Mouse (Mus musculus) limb, embryonic 14.5 days (tissue): ENCODE data around the gene En2. TPM values are rescaled to one million over a fixed set of nuclear protein-coding genes. Genes with fewer than 3 reads are reported as not detected.

Experiments used
- ATAC-seq: fragments of 200-750 bp; cut with Nextera tagmentation; 2 replicates; pipeline ENCODE4 v1.8.0; 2017; ENCODE audit warnings: low read depth, moderate number of reproducible peaks, moderate TSS enrichment; ENCODE audit not compliant: low FRiP score
- DNase-seq: peaks from one replicate; pipeline ENCODE4 v3.0.0-alpha.2; 2015; ENCODE audit warnings: low spot score
- H3K27ac ChIP-seq: fragments of 300-500 bp; sonication (generic); replicated peaks from 2 replicates; pipeline ENCODE4 v1.5.1; 2014; ENCODE audit warnings: low read depth, mild to moderate bottlenecking, low read length, moderate library complexity, mixed read lengths
- H3K27me3 ChIP-seq: fragments of 300-500 bp; sonication (generic); 2 replicates; pipeline ENCODE4 v1.6.1; 2014; ENCODE audit warnings: low read length, mixed read lengths; ENCODE audit not compliant: control insufficient read depth, insufficient read depth
- H3K36me3 ChIP-seq: fragments of 300-500 bp; sonication (generic); 2 replicates; pipeline ENCODE4 v1.6.1; 2014; ENCODE audit warnings: mild to moderate bottlenecking, low read length, moderate library complexity, mixed read lengths; ENCODE audit not compliant: control insufficient read depth, insufficient read depth
- H3K4me1 ChIP-seq: fragments of 300-500 bp; sonication (generic); 2 replicates; pipeline ENCODE4 v1.6.1; 2014; ENCODE audit warnings: antibody characterized with exemption, low read length, mixed read lengths; ENCODE audit not compliant: control insufficient read depth, insufficient read depth
- H3K4me2 ChIP-seq: fragments of 300-500 bp; sonication (generic); replicated peaks from 2 replicates; pipeline ENCODE4 v1.6.1; 2014; ENCODE audit warnings: low read depth, mild to moderate bottlenecking, low read length, moderate library complexity; ENCODE audit not compliant: severe bottlenecking
- H3K4me3 ChIP-seq: fragments of 300-500 bp; sonication (generic); replicated peaks from 2 replicates; pipeline ENCODE4 v1.5.1; 2014; ENCODE audit warnings: low read length
- H3K9ac ChIP-seq: fragments of 300-500 bp; sonication (generic); 2 replicates; pipeline ENCODE4 v1.6.1; 2014; ENCODE audit warnings: mild to moderate bottlenecking, low read depth, low read length, moderate library complexity; ENCODE audit not compliant: severe bottlenecking
- H3K9me3 ChIP-seq: fragments of 300-500 bp; sonication (generic); 2 replicates; pipeline ENCODE4 v1.6.1; 2016; ENCODE audit warnings: low read length; ENCODE audit not compliant: control insufficient read depth
- POLR2A ChIP-seq: fragments of 200-500 bp; IDR thresholded peaks from 2 replicates; pipeline ENCODE4 v1.8.0; 2012; ENCODE audit warnings: inconsistent platforms, mild to moderate bottlenecking, moderate library complexity, borderline replicate concordance; ENCODE audit not compliant: insufficient read depth, insufficient read length; ENCODE audit errors: extremely low read depth
- WGBS: fragments of 180-500 bp; shearing (Covaris S2); extraction: QIAGEN DNeasy Blood & Tissue Kit; methylation state at CpG from one replicate; pipeline ENCODE4 v1.1.7; 2014; 5-methylcytosine and 5-hydroxymethylcytosine counted together
- polyA plus RNA-seq, 2 experiments: library from polyadenylated mRNA; depleted of rRNA in 1 of 2; stranded (reverse) in 1 of 2; unstranded in 1 of 2; fragments of >200 nt; fragmentation: Nextera tagmentation in 1 of 2; extraction: Ambion mirVana in 1 of 2; gene quantifications; 2 replicates each; pipeline versions ENCODE4 v1.2.1 to v1.2.3; 2012 to 2014

Gene En2
- polyA plus RNA-seq (2012; rRNA removed): 0.03 and 0.06 TPM in 2 replicates
- polyA plus RNA-seq (2014; fragmentation: Nextera tagmentation; extraction: Ambion mirVana): not detected in 2 replicates

DNA sequence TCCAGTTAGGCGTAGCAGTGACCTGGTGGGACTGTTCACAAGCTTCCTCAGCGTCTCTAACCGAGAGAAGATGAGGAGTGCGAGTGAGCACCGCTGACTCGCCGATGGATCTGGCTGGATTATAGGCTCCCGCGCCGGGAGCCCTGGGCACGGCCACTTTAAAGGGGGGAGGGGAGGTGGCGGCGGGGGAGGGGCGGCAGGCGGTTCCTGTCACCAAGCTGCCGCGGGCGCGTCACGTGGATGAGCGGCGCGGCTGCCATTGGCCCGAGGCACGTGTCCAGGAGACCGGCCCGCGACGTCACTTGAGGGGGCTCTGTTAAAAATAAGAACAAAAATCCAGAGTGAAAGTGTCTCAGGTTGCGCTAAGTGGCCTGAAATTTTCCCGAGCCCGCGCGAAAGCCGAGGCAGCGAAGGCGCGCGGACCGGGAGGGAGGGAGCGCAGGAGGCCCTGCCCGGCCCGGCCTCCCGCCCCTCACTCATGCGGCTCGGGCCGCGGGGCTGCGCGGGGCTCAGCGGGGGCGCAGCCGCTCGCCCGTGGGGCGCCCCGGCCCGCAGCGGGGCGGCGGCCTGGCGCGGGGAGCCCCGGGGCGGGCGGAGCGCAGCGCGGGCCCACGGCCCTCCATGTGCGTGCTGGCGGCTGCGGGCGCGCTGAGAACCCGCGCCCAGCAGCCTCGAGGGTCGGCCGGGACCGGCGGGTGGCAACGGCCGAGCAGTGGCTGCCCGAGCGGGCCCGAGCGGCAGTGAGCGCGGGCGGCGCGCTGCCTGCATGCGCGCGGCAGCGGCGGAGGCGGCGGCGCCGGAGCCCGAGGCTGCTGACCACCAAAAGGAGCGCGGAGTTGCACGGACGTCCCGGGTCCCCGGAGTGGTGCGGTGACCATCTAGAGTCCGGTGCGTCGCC is at the start of gene En2:
TSS of gene En2 (plus strand) at position 337 of the 898 bp plus-strand sequence.
- Histone ChIP-seq H3K9me3 (no peaks in the 10 kb centered on the region), H3K27me3 (peaks cover 93% of the 10 kb centered on the region), H3K27ac (no peak within 1 kb of the TSS), H3K36me3 (no peaks in the 10 kb centered on the region), H3K9ac (0 out of 2 replicates have a peak within 1 kb of the TSS, but pooled peaks have one; percentile 25), H3K4me2 (peak within 1 kb of the TSS; percentile 77), H3K4me1 (peaks cover 11% of the 10 kb centered on the region; the same call in 1 of the 2 replicates), H3K4me3 (peak within 1 kb of the TSS; percentile 43)
- under 1% methylated on average over 47 of the region's 113 CpGs for WGBS
- peak; percentile 61 for ATAC-seq
- no peak for DNase-seq
- no peak for TF ChIP-seq POLR2A

DNA sequence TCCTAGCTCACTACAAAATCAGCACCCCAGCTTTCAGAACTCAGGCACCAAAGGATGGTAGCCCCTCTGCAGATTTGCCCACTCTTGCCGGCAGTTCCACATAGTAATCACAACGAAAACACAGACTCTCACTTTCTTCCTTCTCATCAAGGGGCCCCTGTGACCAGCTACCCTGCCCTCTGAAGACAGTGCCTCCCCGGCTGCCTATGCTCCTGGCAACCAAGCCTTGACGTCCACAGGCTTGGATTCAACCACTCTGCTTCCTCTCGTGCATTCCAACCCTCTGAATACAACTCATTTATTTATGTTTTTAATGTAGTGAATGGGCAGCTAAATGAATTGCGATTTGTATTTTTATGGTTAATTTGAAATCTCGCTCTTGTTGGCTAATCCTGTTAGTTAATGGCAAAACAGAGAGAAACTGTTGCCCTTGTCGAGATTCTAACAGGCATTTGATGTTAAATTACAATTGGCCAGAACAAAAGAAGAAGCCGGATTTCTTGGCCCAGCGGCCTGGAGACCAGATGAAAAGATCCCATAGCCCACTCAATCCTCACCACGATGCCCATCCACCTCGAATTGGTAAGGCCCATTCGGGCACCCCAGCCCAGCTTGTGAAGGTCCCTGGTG is 48.1 kb upstream of the En2 start:
- Histone ChIP-seq H3K9me3 (no peaks in the 10 kb centered on the region), H3K27me3 (peaks cover 54% of the 10 kb centered on the region), H3K27ac (no peak overlapping the region), H3K4me3 (peak overlapping the region; percentile 22; the same call in 1 of the 2 replicates), H3K4me1 (no peaks in the 10 kb centered on the region), H3K36me3 (no peaks in the 10 kb centered on the region), H3K9ac (no peak overlapping the region), H3K4me2 (no peak overlapping the region)
- TF ChIP-seq POLR2A: no peak
- WGBS: 7% methylated on average over 13 of the region's 13 CpGs
- no peak for ATAC-seq
- DNase-seq: no peak

DNA sequence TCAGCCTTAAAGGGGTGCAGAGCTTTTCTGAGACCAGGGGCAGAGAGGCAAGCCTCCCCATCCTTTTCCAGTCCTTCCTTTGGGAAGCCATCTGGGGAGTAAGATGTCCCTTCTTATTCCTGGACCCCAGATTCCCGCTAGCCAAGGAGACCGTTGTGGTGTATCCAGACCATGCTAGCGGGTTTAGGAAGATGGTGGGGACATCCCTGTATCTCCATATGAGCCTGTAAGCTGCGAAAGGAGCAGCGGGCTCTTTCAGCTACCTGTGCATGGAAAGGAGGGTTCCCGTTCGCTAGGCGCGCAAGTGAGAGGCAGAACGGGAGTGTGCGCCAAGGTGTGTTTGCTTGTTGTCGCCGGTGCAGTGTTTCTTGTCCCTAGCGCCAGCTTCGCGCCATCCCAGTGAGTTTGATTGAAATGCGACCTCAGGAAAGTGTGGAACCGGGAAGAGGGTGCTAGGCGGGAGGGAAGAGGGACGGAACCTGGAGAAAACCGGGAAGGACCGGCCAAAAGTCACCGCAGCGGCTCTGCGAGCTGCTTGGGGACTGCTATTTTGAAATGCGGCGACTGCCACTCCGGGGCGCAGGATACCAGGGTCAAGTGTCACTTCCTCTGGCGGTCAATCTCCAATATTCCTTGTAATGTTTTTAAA is 47.5 kb upstream of the En2 start:
- Histone ChIP-seq H3K4me3 (peak overlapping the region; percentile 22), H3K36me3 (no peaks in the 10 kb centered on the region), H3K9ac (no peak overlapping the region), H3K27me3 (peaks cover 60% of the 10 kb centered on the region), H3K4me2 (peak overlapping the region; percentile 24; the same call in 1 of the 2 replicates), H3K4me1 (no peaks in the 10 kb centered on the region), H3K9me3 (no peaks in the 10 kb centered on the region), H3K27ac (no peak overlapping the region)
- no peak for DNase-seq
- WGBS: under 1% methylated on average over 30 of the region's 30 CpGs
- no peak for TF ChIP-seq POLR2A
- ATAC-seq: no peak

DNA sequence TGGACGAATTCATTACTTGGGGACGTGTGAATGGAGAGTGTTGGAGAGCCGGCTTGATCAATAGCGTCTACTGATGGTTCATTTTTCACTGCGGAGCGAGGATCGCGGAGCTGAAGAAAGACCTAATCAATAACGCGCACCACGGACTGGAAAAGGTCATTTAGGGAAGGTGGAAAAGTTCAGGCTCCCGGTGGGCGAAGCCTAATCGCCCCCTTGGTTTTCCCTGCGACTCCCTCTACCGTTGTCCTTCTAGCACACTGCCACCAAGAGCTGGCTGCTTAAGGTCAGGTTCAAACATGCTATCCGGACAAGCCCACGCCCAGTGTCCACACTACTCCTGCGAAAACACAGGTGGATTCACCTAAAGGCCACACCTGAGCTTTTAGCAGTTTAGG is 47.0 kb upstream of the En2 start:
- no peak for TF ChIP-seq POLR2A
- 2% methylated on average over 16 of the region's 19 CpGs for WGBS
- Histone ChIP-seq H3K27ac (no peak overlapping the region), H3K36me3 (no peaks in the 10 kb centered on the region), H3K4me3 (peak overlapping the region; percentile 22), H3K9me3 (no peaks in the 10 kb centered on the region), H3K27me3 (peaks cover 65% of the 10 kb centered on the region), H3K4me2 (peak overlapping the region; percentile 24; the same call in 1 of the 2 replicates), H3K4me1 (no peaks in the 10 kb centered on the region), H3K9ac (no peak overlapping the region)
- no peak for ATAC-seq
- DNase-seq: no peak

DNA sequence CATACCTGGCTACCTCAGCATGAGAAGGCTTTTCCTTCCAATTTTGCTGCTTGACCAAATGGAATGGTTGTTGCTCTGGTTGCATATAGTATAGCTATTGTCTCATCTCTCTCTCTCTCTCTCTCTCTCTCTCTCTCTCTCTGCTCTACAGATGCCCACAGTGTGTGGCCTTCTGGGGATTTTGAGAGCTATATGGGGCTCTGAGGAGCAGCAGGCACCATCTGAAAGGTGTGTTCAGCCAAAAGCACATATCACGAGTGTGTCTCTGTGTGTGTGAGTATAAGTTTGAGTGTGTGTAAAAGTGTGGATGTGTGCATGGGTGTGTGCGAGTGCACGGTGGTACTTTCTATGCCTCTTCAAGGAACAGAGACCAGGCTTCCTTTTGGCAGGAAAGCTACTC is 45.9 kb upstream of the En2 start:
- no peak for TF ChIP-seq POLR2A
- H3K4me1 ChIP-seq: no peaks in the 10 kb centered on the region
- H3K4me3 ChIP-seq: no peak overlapping the region
- H3K9ac ChIP-seq: no peak overlapping the region
- no peak overlapping the region for H3K4me2 ChIP-seq
- ATAC-seq (no peak), DNase-seq (no peak)
- no peak overlapping the region for H3K27ac ChIP-seq
- H3K36me3 ChIP-seq: no peaks in the 10 kb centered on the region
- no peaks in the 10 kb centered on the region for H3K9me3 ChIP-seq
- whole genome bisulfite sequencing: 24% methylated on average over 3 of the region's 3 CpGs
- H3K27me3 ChIP-seq: peaks cover 76% of the 10 kb centered on the region
